Mouse (Mus musculus): ENCODE data around the gene Emc10. TPM values are rescaled to one million over a fixed set of nuclear protein-coding genes. Genes with fewer than 3 reads are reported as not detected.

Gene Emc10
- polyA plus RNA-seq, 1 experiment: 67.7 TPM

- no peaks in the 10 kb centered on the region for H3K36me3 ChIP-seq (ENCODE audit: control insufficient read depth, insufficient read depth, low read length, poor library complexity, severe bottlenecking)
- no peaks in the 10 kb centered on the region for H3K4me1 ChIP-seq (ENCODE audit: control insufficient read depth, insufficient read depth, low read length)
- H3K9me3 ChIP-seq (replicated peaks; ENCODE audit: control insufficient read depth, insufficient read depth, low read length, poor library complexity, severe bottlenecking): no peaks in the 10 kb centered on the region
- no peak overlapping the region for H3K27ac ChIP-seq (ENCODE audit: insufficient read depth, low read length)
- H3K4me3 ChIP-seq (ENCODE audit: low read depth, low read length): no peak overlapping the region
- H3K27me3 ChIP-seq (ENCODE audit: control insufficient read depth, insufficient read depth, low read length, poor library complexity, severe bottlenecking): no peaks in the 10 kb centered on the region; the same call in 1 of the 2 replicates
- no peak overlapping the region for H3K9ac ChIP-seq (ENCODE audit: low read depth, poor library complexity, severe bottlenecking)
- no peak for TF ChIP-seq POLR2A (IDR thresholded peaks at IDR 0.05; ENCODE audit: insufficient read depth, low read length)
Measured at GRCm38 (mm10) chr7:44472961-44473646, 23.2 kb downstream of the Emc10 start.

DNA sequence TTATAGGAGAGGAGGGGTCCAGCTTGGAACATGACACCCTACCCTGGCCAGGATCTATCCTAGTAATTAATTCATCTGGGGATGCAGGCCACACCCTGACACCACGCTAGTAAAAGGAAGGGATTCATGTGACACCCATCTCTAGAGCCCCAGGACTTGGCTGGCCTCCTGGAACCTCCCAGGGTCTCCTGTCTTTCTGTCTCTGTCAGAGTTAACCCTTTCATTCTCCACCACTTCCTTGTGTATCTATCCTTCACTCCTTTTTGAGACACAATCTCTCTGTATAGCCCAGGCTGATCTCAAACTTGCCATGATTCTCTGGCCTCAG, 23.8 kb downstream of the Emc10 start:
- Histone ChIP-seq H3K27me3 (ENCODE audit: control insufficient read depth, insufficient read depth, low read length, poor library complexity, severe bottlenecking) (no peaks in the 10 kb centered on the region; the same call in 1 of the 2 replicates), H3K4me1 (ENCODE audit: control insufficient read depth, insufficient read depth, low read length) (no peaks in the 10 kb centered on the region), H3K9ac (ENCODE audit: low read depth, poor library complexity, severe bottlenecking) (no peak overlapping the region), H3K4me3 (ENCODE audit: low read depth, low read length) (no peak overlapping the region), H3K27ac (ENCODE audit: insufficient read depth, low read length) (no peak overlapping the region), H3K36me3 (ENCODE audit: control insufficient read depth, insufficient read depth, low read length, poor library complexity, severe bottlenecking) (no peaks in the 10 kb centered on the region), H3K9me3 (replicated peaks; ENCODE audit: control insufficient read depth, insufficient read depth, low read length, poor library complexity, severe bottlenecking) (no peaks in the 10 kb centered on the region)
- TF ChIP-seq POLR2A (IDR thresholded peaks at IDR 0.05; ENCODE audit: insufficient read depth, low read length) (no peak), CTCF (IDR thresholded peaks at IDR 0.05; ENCODE audit: low read depth, low read length) (no peak), EP300 (IDR thresholded peaks at IDR 0.05; ENCODE audit: insufficient read depth, low read depth, low read length) (no peak)

DNA sequence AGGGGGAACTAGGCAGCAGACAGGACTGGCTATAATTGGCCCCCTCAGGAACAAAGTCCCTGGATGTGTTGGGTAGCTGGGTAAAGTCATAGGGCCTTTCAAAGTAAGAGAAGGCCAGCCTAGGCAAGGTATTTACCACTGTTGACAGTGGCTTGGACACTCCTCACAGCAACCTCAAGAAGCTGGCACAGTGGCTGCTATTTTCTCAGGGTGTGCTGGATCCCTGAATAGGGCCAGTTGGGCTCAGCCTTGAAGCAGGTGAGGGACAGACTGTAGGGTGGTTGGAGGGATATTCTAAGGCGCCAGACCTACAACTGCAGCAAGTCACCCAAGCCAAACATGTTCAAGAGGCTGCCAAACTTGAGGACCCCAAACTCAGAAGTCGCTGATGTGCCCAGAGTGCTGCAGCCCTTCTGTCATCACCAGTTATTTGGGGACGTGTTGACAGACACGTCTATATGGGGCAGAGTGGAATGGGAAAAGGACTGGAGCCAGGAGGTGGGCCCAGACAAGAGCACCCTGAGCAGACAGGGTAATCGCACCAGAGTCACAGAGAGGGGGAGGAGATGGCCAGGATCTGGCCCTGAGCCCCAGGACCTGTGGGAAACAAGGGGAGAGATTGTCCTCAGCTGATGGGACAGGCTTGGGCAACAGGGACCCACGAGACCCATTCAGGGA, 24.3 kb downstream of the Emc10 start:
- TF ChIP-seq EP300 (IDR thresholded peaks at IDR 0.05; ENCODE audit: insufficient read depth, low read depth, low read length): no peak
- no peak for TF ChIP-seq POLR2A (IDR thresholded peaks at IDR 0.05; ENCODE audit: insufficient read depth, low read length)
- TF ChIP-seq CTCF (IDR thresholded peaks at IDR 0.05; ENCODE audit: low read depth, low read length): no peak
- Histone ChIP-seq H3K9me3 (replicated peaks; ENCODE audit: control insufficient read depth, insufficient read depth, low read length, poor library complexity, severe bottlenecking) (no peaks in the 10 kb centered on the region), H3K4me1 (ENCODE audit: control insufficient read depth, insufficient read depth, low read length) (no peaks in the 10 kb centered on the region), H3K27me3 (ENCODE audit: control insufficient read depth, insufficient read depth, low read length, poor library complexity, severe bottlenecking) (no peaks in the 10 kb centered on the region; the same call in 1 of the 2 replicates), H3K9ac (ENCODE audit: low read depth, poor library complexity, severe bottlenecking) (no peak overlapping the region), H3K27ac (ENCODE audit: insufficient read depth, low read length) (no peak overlapping the region), H3K36me3 (ENCODE audit: control insufficient read depth, insufficient read depth, low read length, poor library complexity, severe bottlenecking) (no peaks in the 10 kb centered on the region), H3K4me3 (ENCODE audit: low read depth, low read length) (no peak overlapping the region)

DNA sequence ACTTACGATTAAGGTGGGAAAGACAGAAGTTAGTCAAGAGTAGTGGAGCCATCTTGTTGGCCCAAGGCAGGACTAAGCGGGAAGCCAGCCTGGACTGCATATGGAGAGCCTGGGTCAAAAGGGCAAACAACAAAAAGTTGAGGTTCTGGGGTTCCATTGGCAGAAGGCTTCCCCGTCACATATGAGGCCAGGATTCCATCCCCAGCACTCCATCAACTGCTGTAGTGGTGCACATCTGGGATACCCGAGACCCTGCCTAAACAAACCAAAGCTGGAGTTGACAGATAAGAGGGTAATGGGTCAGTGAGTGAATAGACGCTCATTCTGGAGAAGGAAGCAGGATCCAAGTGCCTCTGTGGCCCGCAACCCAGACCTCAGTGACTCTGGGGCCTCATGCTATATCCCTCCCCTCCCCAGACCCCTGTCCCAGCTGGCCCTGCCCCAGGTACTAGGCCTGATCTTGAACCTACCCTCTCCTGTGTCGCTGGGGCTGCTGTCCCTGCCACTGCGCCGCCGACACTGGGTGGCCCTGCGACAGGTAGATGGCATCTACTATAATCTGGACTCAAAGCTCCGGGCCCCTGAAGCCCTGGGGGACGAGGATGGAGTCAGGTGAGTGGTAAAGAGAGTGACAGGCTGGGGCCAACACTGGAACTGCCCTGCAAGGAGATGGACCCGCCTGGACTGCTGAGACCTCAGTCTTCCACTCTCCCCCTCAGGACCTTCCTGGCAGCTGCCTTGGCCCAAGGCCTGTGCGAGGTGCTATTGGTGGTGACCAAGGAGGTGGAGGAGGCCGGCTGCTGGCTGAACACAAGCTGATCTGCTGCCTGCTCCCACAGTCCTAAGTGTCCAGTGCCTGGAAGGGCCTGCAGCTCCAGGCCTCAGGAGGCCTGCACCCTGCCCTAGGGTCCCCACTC, 25.4 kb downstream of the Emc10 start:
- Histone ChIP-seq H3K9ac (ENCODE audit: low read depth, poor library complexity, severe bottlenecking) (no peak overlapping the region), H3K27ac (ENCODE audit: insufficient read depth, low read length) (no peak overlapping the region), H3K4me3 (ENCODE audit: low read depth, low read length) (no peak overlapping the region), H3K4me1 (ENCODE audit: control insufficient read depth, insufficient read depth, low read length) (no peaks in the 10 kb centered on the region), H3K9me3 (replicated peaks; ENCODE audit: control insufficient read depth, insufficient read depth, low read length, poor library complexity, severe bottlenecking) (no peaks in the 10 kb centered on the region), H3K27me3 (ENCODE audit: control insufficient read depth, insufficient read depth, low read length, poor library complexity, severe bottlenecking) (no peaks in the 10 kb centered on the region; the same call in 1 of the 2 replicates), H3K36me3 (ENCODE audit: control insufficient read depth, insufficient read depth, low read length, poor library complexity, severe bottlenecking) (no peaks in the 10 kb centered on the region)
- no peak for TF ChIP-seq POLR2A (IDR thresholded peaks at IDR 0.05; ENCODE audit: insufficient read depth, low read length)
- TF ChIP-seq EP300 (IDR thresholded peaks at IDR 0.05; ENCODE audit: insufficient read depth, low read depth, low read length): no peak
- no peak for TF ChIP-seq CTCF (IDR thresholded peaks at IDR 0.05; ENCODE audit: low read depth, low read length)

DNA sequence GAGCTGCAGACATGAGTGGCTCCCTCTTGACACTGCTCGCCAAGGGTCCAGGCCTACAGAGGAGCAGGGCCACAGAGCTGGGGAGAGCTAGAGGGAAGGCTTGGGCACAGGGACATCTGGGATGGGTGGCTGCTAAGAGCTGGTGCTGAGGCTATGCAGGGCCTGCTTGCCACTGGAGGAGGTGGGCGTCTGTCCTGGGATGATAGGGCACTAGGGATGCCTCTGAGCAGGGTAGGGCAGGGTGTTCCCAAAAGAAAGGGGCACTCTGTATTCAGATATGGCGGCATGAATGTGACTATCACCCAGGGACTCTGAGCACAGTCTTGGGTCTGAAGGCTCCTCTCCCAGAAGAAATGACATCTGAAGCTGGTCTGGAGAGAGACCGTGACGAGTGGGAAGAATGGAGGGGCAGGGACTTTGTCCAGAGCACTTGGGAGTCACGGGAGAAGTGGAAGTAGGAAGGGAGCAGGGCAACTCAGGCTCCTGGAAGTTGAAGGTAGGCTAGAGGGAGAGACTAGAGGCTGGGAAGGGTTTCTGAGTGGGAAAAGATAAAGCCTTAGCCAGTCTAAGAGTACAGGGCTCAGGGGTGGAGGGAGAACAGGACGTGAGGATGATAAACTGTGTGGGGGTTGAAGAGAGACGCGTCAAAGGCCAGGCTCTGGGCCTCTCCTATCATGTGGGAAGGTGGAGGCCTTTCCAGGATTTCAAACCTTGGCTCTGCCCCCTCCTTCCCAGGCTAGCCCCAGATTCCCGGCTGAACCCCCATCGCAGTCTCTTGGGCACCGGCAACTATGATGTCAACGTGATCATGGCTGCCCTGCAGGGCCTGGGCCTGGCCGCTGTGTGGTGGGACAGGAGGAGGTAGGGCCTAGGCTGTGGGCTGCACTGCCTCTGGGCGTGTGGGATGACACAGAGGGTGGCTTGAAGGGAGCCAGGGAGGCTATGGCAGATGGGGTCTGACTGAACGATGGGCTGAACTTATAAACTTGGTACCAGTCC, 26.4 kb downstream of the Emc10 start:
- no peaks in the 10 kb centered on the region for H3K27me3 ChIP-seq (ENCODE audit: control insufficient read depth, insufficient read depth, low read length, poor library complexity, severe bottlenecking)
- H3K9ac ChIP-seq (ENCODE audit: low read depth, poor library complexity, severe bottlenecking): no peak overlapping the region
- no peak overlapping the region for H3K27ac ChIP-seq (ENCODE audit: insufficient read depth, low read length)
- no peaks in the 10 kb centered on the region for H3K9me3 ChIP-seq (replicated peaks; ENCODE audit: control insufficient read depth, insufficient read depth, low read length, poor library complexity, severe bottlenecking)
- no peak overlapping the region for H3K4me3 ChIP-seq (ENCODE audit: low read depth, low read length)
- no peak for TF ChIP-seq EP300 (IDR thresholded peaks at IDR 0.05; ENCODE audit: insufficient read depth, low read depth, low read length)
- no peak for TF ChIP-seq CTCF (IDR thresholded peaks at IDR 0.05; ENCODE audit: low read depth, low read length)
- TF ChIP-seq POLR2A (IDR thresholded peaks at IDR 0.05; ENCODE audit: insufficient read depth, low read length): no peak
- no peaks in the 10 kb centered on the region for H3K36me3 ChIP-seq (ENCODE audit: control insufficient read depth, insufficient read depth, low read length, poor library complexity, severe bottlenecking)
- no peaks in the 10 kb centered on the region for H3K4me1 ChIP-seq (ENCODE audit: control insufficient read depth, insufficient read depth, low read length)
